Mouse (Mus musculus) common myeloid progenitor, adult 5-6 weeks (primary cell): Measurements from ENCODE around the gene Eif4e3. TPM values are rescaled to one million over a fixed set of nuclear protein-coding genes. Genes with fewer than 3 reads are reported as not detected.

Experiments
- ATAC-seq: replicated peaks from 2 replicates; pipeline ENCODE4 v1.8.0; 2016; ENCODE audit warnings: low read depth, mild to moderate bottlenecking, moderate TSS enrichment, inconsistent platforms; ENCODE audit not compliant: poor library complexity, severe bottlenecking
- total RNA-seq: library from RNA; stranded (forward); fragments of 200-1000, 187-1606 nt; gene quantifications from 2 replicates; pipeline ENCODE4 v1.2.3, GENCODE M21; 2017

The Eif4e3 gene
- 26.9 and 28.0 TPM in 2 replicates for total RNA-seq

DNA sequence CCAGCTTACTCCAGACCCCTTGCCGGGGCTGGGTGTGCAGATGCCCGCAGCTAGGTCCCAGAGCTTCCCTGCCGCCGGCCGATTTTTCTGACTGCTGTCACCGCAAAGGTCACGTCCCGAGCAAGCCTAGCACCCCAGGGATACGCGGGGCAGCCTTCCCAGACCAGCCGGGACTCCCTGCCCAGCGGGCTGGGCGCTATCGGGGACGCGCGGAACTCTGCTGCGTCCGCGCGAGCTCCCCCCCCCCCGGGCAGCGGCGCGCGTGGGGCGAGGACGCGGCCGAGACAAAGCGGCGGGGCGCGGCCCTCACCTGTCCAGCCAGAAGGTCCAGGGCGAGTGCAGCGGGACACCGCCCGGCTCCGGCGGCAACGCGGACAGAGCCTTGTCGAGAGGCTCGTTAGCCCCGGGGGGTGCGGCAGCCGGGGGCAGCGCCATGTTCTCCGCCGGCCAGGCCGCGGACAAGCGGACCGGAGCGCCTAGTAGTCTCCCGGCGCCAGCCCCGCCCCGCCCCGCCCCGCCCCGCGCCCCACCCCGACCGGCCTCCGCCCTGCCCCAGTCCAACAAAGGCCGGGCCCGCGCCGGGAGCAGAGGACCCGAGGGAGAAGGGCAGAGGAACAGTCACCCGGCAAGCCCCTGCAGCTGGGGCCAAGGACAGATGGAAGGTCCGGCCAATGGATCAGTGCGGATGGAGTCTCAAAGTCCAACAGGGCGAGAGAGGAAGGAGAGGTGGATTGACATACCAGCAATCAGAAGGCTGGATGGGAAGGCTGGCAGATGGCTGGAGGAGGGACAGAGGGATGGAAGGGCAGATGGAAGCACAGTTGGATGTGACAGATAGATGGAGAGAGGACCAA is at the start of gene Eif4e3, which contains the start of gene Gm20696:
Gene Eif4e3, minus strand, starts transcription at position 454 of the 854 bp plus-strand sequence.
Gene Gm20696, minus strand, starts transcription at position 480 of the 854 bp plus-strand sequence.
- peak; percentile 43 for ATAC-seq

DNA sequence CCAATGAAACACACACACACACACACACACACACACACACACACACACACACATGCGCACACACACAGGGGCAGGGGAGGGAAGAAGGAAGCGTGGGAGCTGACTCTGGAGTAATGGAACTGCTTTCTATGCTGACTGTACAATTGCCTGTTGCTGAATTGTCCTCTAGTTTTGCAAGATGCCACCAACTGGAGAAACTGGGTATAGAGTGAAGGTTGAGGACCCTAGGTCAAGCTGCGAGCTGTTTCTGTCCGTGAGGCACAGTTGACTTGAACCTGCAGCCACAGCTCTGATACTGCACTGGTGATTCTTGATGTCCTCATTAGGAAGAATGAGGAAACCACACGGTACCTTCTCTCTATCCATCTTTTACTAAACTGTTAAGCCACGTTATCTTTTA is 49.3 kb upstream of the Eif4e3 start:
- ATAC-seq, result 0 out of 2 replicates have a peak, but pooled peaks have one; percentile 42

DNA sequence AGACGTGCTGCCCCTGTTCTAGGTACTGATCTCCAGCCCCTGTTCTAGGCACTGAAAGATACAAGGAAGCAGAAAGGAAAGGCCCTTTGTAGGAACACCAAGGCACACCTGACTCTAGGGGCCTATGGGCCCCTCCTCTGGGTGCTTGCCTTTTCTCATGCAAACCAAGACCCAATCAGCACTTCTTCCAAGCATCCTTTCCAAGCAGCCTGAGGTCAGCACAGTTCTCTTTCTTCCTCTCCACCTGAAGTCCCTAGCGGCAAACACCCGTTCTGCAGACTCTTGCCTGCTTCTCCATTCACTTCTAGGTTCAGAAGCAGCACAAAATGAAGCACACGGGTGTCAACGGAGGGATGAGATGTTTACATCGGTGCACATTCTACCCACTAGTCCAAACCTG is 48.6 kb upstream of the Eif4e3 start:
- ATAC-seq, result no peak

DNA sequence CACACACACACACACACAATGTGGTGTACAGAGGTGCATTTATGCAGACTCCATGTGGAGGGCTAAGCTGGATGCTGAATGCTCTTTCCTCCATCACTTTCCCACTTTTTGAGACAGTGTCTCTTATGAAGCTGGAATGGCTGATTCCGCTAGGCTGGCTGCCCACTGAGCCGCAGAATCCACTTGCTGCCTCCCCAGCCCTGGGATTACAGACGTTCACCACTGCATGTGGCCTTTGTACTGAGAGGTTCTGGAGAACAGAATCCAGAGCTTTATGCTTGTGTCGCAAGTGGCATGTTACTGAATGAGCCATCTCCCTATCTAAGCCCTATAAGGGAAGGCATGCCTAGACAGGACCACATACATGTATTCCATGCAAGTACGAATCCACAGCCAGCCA is 46.7 kb upstream of the Eif4e3 start:
- ATAC-seq, result no peak

DNA sequence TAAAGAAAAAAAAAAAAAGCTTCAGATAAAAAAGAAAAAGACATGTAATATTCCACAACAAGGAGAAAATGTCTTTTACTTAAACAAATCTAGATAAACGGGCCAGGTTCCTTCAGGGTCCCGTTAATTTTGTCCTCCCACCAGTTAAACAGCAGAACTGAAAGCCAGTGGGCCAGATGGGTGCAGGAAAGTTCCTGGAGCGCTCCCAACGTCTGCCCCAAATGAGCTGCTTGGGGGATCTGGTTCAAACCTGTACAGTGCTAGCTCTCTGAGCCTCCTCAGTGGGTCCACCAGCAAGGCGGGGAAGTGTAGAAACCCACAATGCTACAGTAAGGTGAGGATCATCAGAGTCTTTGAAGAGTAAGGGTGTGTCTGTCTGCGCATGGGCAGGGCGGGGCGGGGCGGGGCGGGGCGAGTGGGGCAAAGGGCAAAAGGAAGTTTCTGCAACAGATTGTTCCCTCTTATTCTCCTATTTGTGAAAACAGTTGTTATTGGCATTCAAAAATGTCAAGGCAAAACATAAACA is 45.1 kb upstream of the Eif4e3 start:
- ATAC-seq, result no peak

DNA sequence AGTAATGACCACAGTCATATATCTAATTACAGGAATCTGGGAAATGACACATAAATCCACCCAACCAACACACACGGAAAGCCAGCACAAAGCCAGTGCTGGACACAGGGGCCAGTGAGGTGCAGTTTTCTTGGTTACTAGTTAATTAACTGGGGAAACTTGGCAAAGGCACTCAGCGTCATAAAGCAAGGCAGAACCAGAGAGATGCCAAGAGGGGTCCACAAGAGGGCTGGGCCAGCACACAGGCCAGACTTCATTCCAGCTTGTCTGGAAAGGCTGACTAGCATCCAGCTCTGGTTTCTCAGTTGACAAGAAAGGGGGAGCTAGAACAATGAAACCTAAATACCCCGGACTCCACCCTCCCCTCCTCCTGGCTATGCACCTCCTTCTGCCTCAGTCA is 33.9 kb upstream of the Eif4e3 start:
- no peak for ATAC-seq

DNA sequence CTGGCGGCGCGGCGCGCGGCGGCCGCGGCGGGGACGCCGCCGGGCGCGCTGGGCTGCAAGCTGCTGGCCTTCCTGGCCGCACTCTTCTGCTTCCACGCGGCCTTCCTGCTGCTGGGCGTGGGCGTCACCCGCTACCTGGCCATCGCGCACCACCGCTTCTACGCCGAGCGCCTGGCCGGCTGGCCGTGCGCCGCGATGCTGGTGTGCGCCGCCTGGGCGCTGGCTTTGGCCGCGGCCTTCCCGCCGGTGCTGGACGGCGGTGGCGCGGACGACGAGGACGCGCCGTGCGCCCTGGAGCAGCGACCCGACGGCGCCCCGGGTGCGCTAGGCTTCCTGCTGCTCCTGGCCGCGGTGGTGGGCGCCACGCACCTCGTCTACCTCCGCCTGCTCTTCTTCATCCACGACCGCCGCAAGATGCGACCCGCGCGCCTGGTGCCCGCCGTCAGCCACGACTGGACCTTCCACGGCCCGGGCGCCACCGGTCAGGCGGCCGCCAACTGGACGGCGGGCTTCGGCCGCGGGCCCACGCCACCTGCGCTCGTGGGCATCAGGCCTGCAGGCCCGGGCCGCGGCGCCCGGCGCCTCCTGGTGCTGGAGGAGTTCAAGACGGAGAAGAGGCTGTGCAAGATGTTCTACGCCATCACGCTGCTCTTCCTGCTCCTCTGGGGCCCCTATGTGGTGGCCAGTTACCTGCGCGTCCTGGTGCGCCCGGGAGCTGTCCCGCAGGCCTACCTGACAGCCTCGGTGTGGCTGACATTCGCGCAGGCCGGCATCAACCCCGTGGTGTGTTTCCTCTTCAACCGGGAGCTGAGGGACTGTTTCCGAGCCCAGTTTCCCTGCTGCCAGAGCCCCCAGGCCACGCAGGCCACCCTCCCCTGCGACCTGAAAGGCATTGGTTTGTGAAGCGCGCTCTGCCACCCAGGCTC is 26.6 kb upstream of the Eif4e3 start:
- ATAC-seq, result no peak

DNA sequence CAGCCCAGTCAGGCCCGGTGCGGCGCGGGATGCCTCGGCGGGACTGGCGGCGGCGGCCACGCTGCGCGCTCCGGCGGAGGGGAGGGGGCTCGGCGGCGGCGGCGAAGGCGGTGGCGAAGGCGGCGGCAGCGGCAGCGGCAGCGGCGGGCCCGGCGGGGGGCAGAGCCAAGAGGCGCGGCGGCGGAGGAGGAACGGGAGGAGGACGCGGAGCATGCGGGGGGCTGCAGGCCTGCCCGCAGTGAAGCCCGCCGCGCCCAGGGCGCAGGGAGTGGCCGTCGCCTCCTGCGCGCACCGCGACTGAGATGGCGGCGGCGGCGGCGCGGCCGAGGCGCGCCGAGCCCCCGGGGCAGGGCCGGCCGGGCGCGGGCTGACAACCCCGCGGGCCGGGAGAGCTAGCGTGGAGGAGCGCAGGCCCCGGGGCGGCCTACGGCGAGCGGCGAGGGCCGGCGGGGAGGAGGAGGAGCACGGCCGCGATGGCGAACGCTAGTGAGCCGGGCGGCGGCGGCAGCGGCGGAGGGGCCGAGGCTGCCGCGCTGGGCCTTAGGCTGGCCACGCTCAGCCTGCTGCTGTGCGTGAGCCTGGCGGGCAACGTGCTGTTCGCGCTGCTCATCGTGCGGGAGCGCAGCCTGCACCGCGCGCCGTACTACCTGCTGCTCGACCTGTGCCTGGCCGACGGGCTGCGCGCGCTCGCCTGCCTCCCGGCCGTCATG is 25.8 kb upstream of the Eif4e3 start, which contains the start of gene Gpr27:
Gene Gpr27, plus strand, starts transcription at position 474 of the 710 bp plus-strand sequence.
- 0 out of 2 replicates have a peak, but pooled peaks have one; percentile 29 for ATAC-seq

DNA sequence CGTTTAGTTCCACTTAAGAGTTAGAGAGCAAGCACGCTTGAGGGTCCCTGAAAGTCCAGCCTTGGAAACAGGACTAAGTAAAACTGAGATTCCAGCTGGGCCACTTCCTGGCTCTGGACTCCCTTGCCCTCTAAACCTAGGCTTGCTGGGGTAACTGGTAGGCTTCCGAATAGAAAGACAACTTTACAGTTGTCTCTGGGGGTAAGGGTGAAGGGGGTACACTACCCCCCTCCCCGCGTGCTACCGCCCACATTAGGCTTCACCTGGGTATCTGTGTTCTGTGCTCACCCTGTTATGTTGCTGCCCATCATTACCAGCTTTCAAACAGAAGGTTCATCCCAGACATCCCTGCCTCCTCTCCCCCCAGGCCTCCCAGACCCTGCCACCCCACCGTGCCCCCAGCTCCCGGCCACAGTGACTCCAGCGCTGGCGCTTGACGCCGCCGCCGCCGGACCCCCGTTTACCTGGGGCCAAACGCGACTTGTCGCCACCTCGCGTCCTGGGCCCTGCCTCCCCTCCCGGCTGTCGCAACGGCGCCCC is 25.2 kb upstream of the Eif4e3 start:
- ATAC-seq, result no peak

DNA sequence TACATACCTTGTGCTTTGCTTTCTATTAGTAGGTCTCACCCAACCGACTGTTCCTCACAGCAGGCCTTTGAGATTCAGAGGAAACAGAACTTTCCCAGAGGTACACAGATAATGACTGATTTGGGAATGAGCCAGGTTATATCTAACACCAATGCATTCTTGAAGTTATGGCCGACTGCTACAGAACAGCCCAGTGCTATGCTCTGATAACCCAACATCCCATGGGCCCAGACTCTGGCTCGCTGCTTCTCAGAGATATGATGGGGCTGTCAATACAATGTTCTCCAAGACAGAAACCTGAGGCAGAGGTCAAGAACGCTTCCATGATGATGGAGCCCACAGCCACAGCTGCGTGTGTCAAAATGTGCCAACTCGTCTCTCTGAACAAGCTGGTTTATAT is 21.9 kb upstream of the Eif4e3 start:
- no peak for ATAC-seq

DNA sequence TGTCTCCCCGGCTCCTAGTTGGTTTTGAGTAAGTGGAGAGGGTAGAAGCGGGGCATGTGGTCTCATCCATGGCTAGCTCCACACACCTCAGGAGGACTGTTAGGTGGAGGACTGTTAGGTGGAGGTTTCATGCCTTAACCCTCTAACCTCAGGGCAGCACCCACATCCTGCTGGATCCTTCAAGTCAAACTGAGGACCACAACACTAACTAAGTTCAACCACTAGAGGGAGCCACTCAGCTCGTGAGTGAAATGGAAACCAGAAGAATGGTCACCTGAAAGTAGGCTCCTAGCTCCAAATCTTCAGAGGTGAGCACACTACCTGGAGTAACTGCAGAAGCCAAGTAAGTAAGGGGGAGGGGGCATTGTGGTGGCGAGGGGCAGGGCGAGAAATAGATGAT is 18.3 kb upstream of the Eif4e3 start:
- peak; percentile 84 for ATAC-seq

DNA sequence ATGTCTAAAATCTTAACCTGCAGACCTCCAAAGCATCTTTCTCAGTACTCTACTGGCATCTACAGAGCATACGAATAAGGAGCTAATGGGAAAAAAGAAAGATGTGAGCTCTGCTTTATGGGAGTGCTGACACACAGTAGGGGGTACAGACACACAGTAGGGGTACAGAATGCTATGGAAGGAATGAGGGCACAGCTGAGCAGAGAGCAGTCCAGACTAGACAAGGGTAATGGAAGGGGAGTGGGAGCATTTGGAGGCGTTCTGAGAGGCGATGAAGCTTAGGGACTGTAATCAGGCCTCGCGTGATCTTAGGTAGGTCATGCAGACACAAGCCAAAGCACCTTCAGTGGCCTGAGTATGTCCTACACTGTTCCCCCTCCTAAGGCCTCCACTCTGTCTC is 17.4 kb upstream of the Eif4e3 start:
- ATAC-seq, result no peak

DNA sequence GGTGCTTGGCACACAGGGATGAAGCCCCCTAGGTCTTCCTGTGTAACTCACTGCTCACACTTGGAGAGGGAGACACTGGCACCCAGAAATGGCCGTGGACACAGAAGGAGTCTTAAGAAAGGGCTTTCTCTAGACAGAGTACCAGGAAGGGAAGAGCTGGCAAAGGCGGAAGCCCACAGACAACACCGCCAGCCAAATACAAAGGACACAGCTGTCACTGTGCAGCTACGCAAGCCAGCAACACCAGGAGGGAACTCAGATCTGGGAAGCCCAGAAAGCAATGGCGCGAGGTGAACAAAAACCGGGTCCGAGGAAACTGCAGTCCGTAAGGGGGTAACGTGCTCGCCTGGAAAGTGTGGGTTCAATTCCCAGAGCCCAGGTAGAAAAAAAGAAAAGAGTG is 11.5 kb upstream of the Eif4e3 start:
- ATAC-seq, result no peak

DNA sequence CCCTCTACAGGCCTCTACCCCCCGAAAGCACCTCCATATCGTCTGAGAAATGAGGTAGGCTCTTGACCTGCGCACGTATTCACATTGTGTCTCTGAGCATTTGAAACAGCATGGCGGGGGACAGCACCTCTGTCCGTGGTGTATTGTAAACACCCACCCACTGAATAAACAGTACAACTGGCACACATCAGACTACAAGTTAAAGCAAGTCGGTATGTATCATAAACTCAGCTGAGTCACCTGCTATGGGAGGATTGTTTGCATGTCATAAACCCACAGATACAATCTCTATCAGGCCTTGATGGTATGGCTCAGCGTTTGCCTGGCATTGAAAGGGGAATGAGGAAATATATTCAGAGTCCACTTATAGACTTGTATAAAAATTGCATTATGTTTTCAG is 10.8 kb upstream of the Eif4e3 start:
- no peak for ATAC-seq

DNA sequence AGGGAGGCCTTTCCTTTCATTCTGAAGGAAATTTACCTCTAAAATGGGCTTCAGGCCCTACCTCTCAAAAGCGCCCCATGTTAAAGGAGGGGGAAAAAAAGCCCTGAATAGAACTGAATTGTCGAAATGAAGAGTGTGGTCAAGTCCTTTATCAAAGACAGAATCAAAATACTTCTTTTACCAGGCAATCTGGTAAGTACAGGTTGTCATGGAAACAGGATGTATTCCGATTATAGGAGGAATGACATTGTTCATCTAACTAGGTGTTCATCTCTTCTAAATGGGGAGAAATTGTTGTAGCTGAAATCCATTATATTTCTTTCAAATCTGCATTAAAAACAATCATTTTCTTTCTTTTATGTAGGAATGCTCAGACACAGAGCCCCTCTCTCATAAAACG is 7.9 kb upstream of the Eif4e3 start:
- no peak for ATAC-seq

DNA sequence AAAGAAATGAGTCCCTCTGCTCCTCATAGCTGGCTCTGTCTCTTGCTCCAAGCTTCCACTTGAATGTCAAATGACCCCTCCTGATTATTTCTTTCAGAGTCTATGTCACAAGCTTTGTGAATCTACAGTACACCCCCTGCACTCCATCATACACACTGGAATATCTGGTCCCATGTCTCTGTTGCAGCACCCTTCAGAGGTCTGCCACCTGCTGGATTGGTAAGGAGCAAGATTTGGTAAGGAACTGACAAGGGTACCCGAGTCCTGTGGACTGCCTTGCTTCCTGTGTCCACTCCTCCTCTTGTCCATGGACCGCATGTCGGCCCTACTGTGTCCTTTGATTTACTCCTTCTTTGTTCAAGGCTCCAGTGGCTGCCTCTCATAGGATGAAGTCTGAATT is 5.2 kb upstream of the Eif4e3 start:
- no peak for ATAC-seq

DNA sequence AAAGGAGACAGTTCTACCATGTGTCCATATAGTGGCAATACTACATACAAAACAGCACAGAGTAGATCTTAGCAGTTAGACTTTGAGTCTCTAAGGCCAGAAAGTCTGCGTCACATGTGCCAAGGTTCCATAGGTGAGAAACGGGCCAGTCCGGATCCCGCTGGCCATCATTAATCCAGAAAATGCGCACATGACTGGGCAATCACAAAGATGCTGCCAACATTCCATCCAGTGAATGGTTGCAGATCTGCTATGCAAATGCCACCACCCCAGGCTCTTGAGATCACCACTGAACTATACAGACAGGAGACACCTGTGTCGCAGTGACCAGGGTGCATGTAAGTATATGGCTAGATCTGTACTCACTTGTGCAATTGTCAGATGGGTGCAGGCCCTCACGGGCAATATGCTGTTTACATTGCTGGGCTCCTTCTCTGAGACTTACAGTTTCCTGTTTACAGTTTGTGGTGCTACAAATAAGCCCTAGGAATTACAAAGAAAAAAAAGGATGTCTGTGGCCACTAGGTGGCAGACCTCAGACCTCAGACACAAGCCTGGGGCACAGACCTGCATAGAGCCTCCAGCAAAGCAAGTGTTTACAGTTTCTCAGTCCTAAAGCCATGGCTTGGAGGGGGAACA is 4.0 kb upstream of the Eif4e3 start:
- peak; percentile 64 for ATAC-seq

DNA sequence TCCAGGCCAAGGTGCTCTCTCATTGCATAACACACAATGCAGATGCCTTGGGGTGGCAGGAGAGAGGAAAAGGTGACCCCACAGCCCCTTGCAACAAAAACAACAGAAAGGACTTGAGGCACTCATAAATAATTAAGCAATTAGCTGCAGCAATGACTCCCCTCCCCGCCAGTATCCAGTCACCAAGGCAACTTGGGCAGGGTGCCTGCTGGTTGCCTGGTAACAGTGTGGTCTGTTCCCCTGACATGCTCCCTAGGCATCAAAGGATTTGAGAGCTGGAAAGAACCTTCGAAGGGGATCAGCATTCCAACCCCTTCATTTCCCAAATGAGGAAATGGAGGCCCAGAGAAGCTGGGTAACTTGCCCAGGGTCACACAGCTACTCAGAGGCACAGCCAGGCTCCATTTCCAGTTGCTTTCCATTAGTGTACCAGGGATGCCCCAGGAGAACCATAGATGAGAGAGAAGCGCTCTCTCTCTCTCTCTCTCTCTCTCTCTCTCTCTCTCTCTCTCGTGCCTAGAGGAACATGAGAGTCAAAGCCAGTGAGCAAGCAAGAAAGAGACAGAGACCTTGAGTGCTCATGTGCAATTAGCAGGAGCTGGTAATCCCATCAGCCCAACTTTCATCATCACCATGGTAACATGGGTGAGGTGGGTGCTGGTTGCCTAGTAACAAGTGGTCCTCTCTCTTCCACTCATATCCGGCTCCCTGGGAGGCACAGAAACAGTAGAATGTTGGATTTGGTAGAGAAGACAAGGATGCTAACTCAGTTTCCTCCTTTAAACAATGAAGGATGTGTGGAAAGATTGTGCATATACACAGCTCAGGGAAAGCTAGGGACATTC is 3.1 kb upstream of the Eif4e3 start:
- no peak for ATAC-seq
